In the genomic region with DNA sequence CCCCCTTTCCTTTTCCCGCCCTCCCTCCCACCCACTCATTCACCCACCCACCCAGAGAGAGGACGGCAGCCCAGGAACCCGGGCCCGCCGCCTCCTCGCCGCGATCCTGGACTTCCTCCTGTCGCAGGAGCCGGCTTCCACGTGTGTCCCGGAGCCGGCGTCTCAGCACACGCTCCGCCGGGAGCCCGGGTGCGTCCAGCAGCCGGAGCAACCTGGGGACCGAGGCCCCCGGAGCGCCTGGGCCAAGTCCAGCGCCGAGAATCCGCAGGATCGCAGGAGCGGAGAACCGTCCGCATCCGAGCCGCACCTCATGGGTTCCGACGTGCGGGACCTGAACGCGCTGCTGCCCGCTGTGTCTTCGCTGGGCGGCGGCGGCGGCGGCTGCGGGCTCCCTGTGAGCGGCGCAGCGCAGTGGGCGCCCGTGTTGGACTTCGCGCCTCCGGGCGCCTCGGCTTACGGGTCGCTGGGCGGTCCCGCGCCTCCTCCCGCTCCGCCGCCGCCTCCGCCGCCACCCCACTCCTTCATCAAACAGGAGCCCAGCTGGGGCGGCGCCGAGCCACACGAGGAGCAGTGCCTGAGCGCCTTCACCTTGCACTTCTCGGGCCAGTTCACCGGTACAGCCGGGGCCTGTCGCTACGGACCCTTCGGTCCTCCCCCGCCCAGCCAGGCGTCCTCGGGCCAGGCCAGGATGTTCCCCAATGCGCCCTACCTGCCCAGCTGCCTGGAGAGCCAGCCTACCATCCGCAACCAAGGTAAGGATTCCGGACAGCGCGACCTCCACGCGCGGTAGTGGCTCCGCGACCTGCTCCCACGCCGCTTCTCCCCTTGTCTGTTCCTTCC, we compare ENCODE assay signal across 8 mouse cellular contexts. TPM values are rescaled to one million over a fixed set of nuclear protein-coding genes. Genes with fewer than 3 reads are reported as not detected.
DNase-seq lines count a peak whose midpoint lies in the region; ATAC-seq and TF ChIP-seq lines count a peak whose summit lies in the region.

No protein-coding gene starts in this region.

- peaks cover 15% of the 10 kb centered on the region for H3K27me3 ChIP-seq in heart, adult 2 months (ENCODE audit: control insufficient read depth, insufficient read depth, low read length)
- peaks cover 99% of the 10 kb centered on the region for H3K27me3 ChIP-seq in forebrain, embryonic 12.5 days
- H3K27me3 ChIP-seq in kidney, adult 2 months (replicated peaks; ENCODE audit: control insufficient read depth, insufficient read depth, low read length) = peaks cover 15% of the 10 kb centered on the region
- H3K27me3 ChIP-seq in midbrain, embryonic 14.5 days (ENCODE audit: control insufficient read depth, insufficient read depth, low read length) = peaks cover 96% of the 10 kb centered on the region

- 1% methylated on average over 89 of the region's 92 CpGs for WGBS in heart, adult 2 months
- under 1% methylated on average over 82 of the region's 92 CpGs for WGBS in forebrain, embryonic 12.5 days
- WGBS in kidney, adult 2 months = 1% methylated on average over 92 of the region's 92 CpGs
- under 1% methylated on average over 92 of the region's 92 CpGs for WGBS in midbrain, embryonic 14.5 days

- intact Hi-C loops in heart, adult 2 months (cut with DNase I) = loop anchor here (2.0 to 10.0 kb wide), 4 partner anchors 18 to 558 kb away; no protein-coding TSS in a partner anchor
- intact Hi-C loops in left cerebral cortex, postnatal 14 days (cut with DNase I) = loop anchor here (5.0 to 10.0 kb wide), 2 partner anchors 560 to 958 kb away; no protein-coding TSS in a partner anchor

- H3K9ac ChIP-seq in heart, adult 2 months (ENCODE audit: low read depth, low read length) = peak overlapping the region; percentile 76
- H3K9ac ChIP-seq in forebrain, embryonic 12.5 days = no peak overlapping the region
- H3K9ac ChIP-seq in midbrain, embryonic 14.5 days (replicated peaks; ENCODE audit: low read length) = no peak overlapping the region

- H3K79me2 ChIP-seq in heart, adult 2 months (replicated peaks; ENCODE audit: control insufficient read depth, insufficient read depth, low read length) = no peaks in the 10 kb centered on the region

- H3K4me1 ChIP-seq in heart, adult 2 months (ENCODE audit: control insufficient read depth, insufficient read depth, low read length) = no peaks in the 10 kb centered on the region
- peaks cover 24% of the 10 kb centered on the region for H3K4me1 ChIP-seq in forebrain, embryonic 12.5 days
- H3K4me1 ChIP-seq in kidney, adult 2 months (ENCODE audit: control insufficient read depth, insufficient read depth, low read length) = no peaks in the 10 kb centered on the region
- H3K4me1 ChIP-seq in midbrain, embryonic 14.5 days (ENCODE audit: control insufficient read depth, insufficient read depth, low read length) = no peaks in the 10 kb centered on the region

- no peaks in the 10 kb centered on the region for H3K9me3 ChIP-seq in forebrain, embryonic 12.5 days
- no peaks in the 10 kb centered on the region for H3K9me3 ChIP-seq in midbrain, embryonic 14.5 days (ENCODE audit: control insufficient read depth, low read length)

- H3K4me2 ChIP-seq in forebrain, embryonic 12.5 days = peak overlapping the region; percentile 45
- H3K4me2 ChIP-seq in midbrain, embryonic 14.5 days (ENCODE audit: low read length) = peak overlapping the region; percentile 25; the same call in 1 of the 2 replicates

- no peaks in the 10 kb centered on the region for H3K36me3 ChIP-seq in heart, adult 2 months (ENCODE audit: control insufficient read depth, insufficient read depth, low read length)
- H3K36me3 ChIP-seq in forebrain, embryonic 12.5 days (replicated peaks) = no peaks in the 10 kb centered on the region
- no peaks in the 10 kb centered on the region for H3K36me3 ChIP-seq in kidney, adult 2 months (ENCODE audit: control insufficient read depth, insufficient read depth, low read length)
- H3K36me3 ChIP-seq in midbrain, embryonic 14.5 days (ENCODE audit: control insufficient read depth, insufficient read depth, low read length) = no peaks in the 10 kb centered on the region

- H3K27ac ChIP-seq in heart, adult 2 months = peak overlapping the region; percentile 40
- no peak overlapping the region for H3K27ac ChIP-seq in forebrain, embryonic 12.5 days
- H3K27ac ChIP-seq in kidney, adult 2 months (ENCODE audit: insufficient read depth, low read depth, low read length) = no peak overlapping the region
- H3K27ac ChIP-seq in midbrain, embryonic 14.5 days (replicated peaks; ENCODE audit: low read depth, low read length) = no peak overlapping the region

- no peak for TF ChIP-seq EP300 in heart, adult 2 months (IDR thresholded peaks at IDR 0.05; ENCODE audit: insufficient read depth, low read depth, low read length)

- peak; percentile 30 to 61 for DNase-seq in heart, adult 2 months
- DNase-seq in heart, postnatal 4 days = no peak
- peak; percentile 43 for DNase-seq in kidney, adult 2 months
- peak; percentile 52 for DNase-seq in midbrain, embryonic 14.5 days
- no peak for DNase-seq in left cerebral cortex, postnatal 14 days (ENCODE audit: low spot score in 2 of 2)
- no peak for DNase-seq in layer of hippocampus, postnatal 25 days (ENCODE audit: extremely low spot score in 1 of 2, low spot score in 1 of 2)
- DNase-seq in T-cell, adult 2 months (ENCODE audit: low spot score) = no peak

- TF ChIP-seq POLR2A in heart, adult 2 months (IDR thresholded peaks at IDR 0.05; ENCODE audit: insufficient read depth, low read depth, low read length) = no peak
- no peak for TF ChIP-seq POLR2A in kidney, adult 2 months (IDR thresholded peaks at IDR 0.05; ENCODE audit: low read depth, low read length)

- TF ChIP-seq CTCF in heart, adult 2 months (IDR thresholded peaks at IDR 0.05) = no peak
- TF ChIP-seq CTCF in kidney, adult 2 months (conservative IDR thresholded peaks at IDR 0.05; ENCODE audit: insufficient read depth, insufficient read length, low read depth, low read length) = no peak

- peak overlapping the region; percentile 58 for H3K4me3 ChIP-seq in heart, adult 2 months
- peak overlapping the region; percentile 31 for H3K4me3 ChIP-seq in forebrain, embryonic 12.5 days (replicated peaks)
- peak overlapping the region; percentile 19; the same call in 1 of the 2 replicates for H3K4me3 ChIP-seq in kidney, adult 2 months (ENCODE audit: insufficient read depth, low read depth, low read length)
- peak overlapping the region; percentile 15; the same call in 1 of the 2 replicates for H3K4me3 ChIP-seq in midbrain, embryonic 14.5 days (replicated peaks; ENCODE audit: low read depth, low read length)

- peak; percentile 21 for ATAC-seq in forebrain, embryonic 12.5 days (ENCODE audit: low FRiP score)
- ATAC-seq in midbrain, embryonic 14.5 days (ENCODE audit: low FRiP score, low TSS enrichment) = 0 out of 2 replicates have a peak, but pooled peaks have one; percentile 8

RNA-seq across cellular contexts. Expression of a gene that starts 0.6 kb away (rescaled TPM):
- 1 to 10 TPM; 4.2 to 5.7 TPM for total RNA-seq in heart, adult 2 months (2021)
- polyA plus RNA-seq in heart, adult 2 months (2012; rRNA removed) = 6.5 and 7.6 TPM in 2 replicates
- total RNA-seq in heart, postnatal 4 days (2021) = 10 to 100 TPM; 19.7 to 21.5 TPM
- polyA plus RNA-seq in forebrain, embryonic 12.5 days (2016; fragmentation: Nextera tagmentation; extraction: Ambion mirVana) = 0.37 TPM in 1 of 2 replicates, not detected in the other
- polyA plus RNA-seq in kidney, adult 2 months (2012; rRNA removed) = 16.9 and 20.8 TPM in 2 replicates
- polyA plus RNA-seq in midbrain, embryonic 14.5 days (2014; fragmentation: Nextera tagmentation; extraction: Ambion mirVana) = not detected in 2 replicates
- under 1 TPM; 0.36 to 0.42 TPM for total RNA-seq in left cerebral cortex, postnatal 14 days (2021)
- total RNA-seq in layer of hippocampus, postnatal 25 days (2021) = under 1 TPM in 1 of 2 experiments, not detected in 1; 0.16 TPM

RNA-seq across cellular contexts. Expression of a gene that starts 35.1 kb away (rescaled TPM):
- total RNA-seq in heart, adult 2 months (2021) = not detected
- polyA plus RNA-seq in heart, adult 2 months (2012; rRNA removed) = not detected in 2 replicates
- not detected for total RNA-seq in heart, postnatal 4 days (2021)
- polyA plus RNA-seq in forebrain, embryonic 12.5 days (2016; fragmentation: Nextera tagmentation; extraction: Ambion mirVana) = not detected in 2 replicates
- polyA plus RNA-seq in kidney, adult 2 months (2012; rRNA removed) = not detected in 2 replicates
- polyA plus RNA-seq in midbrain, embryonic 14.5 days (2014; fragmentation: Nextera tagmentation; extraction: Ambion mirVana) = not detected in 2 replicates
- total RNA-seq in left cerebral cortex, postnatal 14 days (2021) = not detected
- total RNA-seq in layer of hippocampus, postnatal 25 days (2021) = not detected

Comparison
In these comparisons a context has a peak if more than half of its experiments do, and no peak if none do; other contexts are left out.
1. DNase-seq: peak in heart, adult 2 months (2 of 2), kidney, adult 2 months (single experiment) and midbrain, embryonic 14.5 days (single experiment); none in heart, postnatal 4 days (single experiment), left cerebral cortex, postnatal 14 days (0 of 2), layer of hippocampus, postnatal 25 days (0 of 2) and T-cell, adult 2 months (single experiment).
2. Peak in every context shown above with its lines, with median percentiles within 50 percentile points of each other: H3K4me3 ChIP-seq.